Mouse (Mus musculus) cerebellum, postnatal 10 days (tissue): ENCODE data around the gene Cacna1d.

ENCODE experiments used
- DNase-seq, 2 experiments: peaks; one replicate each; pipeline ENCODE4 v3.0.0; 2021; ENCODE audit warnings: mixed read lengths in 2 of 2

Cacna1d gene

DNA sequence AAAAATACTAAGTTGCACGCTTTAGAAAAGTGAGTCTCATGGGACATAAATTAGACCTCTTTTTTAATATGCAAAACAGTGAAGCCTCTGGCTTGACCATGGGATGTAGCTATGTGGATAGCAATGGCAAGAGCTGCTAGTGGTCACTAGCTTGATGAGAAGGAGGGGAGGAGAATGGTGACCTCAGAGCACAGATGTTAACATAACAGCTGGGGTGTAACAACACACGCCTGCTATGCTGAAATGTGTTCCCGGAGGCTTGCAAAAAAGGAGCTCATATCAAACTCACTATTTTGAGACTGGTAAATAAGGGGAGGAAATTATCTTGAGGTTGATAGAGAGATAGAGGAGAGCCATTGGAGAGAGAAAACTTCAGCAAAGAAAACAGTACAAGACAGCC is 32.4 kb downstream of the Cacna1d start:
- no peak for DNase-seq

DNA sequence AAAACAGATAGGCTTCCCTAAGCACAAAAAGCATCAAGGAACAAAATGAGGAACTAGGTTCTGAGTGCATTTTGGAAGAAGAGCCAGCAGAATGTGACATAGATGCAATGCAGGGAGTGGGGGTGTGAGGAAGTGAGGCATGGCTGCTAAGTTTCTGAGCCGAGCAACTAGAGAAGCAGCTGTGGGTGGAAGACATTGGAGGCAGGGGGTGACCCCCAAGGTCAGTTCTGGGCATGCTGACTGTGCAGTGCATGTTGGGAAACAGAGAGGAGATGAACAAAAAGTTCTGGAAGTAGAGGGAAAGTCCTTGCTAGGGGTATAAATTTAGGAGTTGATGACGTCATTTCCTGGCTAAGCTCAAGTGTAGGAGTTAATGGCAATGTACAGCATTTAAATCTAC is 33.4 kb downstream of the Cacna1d start:
- peak in 1 of 2 experiments; percentile 16 for DNase-seq

DNA sequence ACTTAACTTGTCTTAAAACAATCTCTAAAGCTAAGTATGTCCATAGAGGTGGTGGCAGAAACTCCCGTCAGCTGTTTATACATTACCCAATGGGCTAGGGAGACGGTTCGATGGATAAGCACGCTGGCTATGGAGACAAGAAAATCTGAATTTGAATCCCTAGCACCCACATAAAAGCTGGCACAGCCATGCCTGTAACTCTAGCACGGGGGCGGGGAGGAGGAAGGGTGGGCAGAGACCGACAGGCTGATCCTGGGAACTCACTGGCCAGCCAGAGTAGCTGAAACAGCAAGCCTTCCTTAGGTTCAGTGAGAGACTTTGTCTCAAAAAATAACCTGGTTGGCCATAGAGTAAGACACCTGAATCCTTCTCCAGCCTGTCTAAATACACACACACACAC is 33.8 kb downstream of the Cacna1d start:
- no peak for DNase-seq

DNA sequence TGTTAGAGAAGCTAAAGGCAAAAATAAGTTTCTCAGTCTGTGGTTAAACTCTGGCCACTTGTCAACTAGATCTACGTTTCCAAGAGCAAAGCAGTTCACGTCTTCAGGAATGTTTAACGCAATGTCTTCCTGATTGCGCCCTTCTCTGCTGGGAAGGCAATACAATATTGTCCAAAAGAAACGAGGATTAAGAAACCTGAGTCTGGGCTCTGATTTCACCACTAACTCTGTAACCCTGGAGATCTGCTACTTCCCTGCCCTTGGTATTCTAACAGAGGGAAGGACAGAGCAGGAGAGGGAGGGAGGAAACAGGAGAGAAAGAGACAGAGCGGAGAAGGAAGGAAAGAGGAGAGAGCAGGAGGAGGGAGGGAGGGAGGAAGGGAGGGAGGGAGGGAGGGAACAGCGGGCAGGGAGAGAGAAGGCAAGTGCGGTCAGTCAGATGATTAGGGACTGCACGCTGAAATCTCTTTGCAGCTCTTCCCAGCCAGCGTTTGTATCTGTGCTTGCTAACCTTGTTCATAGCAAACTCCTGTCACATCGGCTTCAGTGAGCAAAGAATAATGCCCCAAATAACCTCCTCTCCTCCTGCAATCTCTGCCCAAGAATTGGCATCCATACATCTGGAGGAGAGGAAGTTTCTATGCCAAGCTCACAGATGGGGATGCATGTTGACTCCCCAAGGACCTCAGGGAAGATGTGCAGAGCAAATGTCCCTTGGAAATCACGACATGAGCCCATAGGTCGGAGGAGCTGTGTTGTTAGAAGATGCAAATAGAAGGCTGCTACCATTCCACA is 35.3 kb downstream of the Cacna1d start:
- peak; percentile 27 to 35 for DNase-seq

DNA sequence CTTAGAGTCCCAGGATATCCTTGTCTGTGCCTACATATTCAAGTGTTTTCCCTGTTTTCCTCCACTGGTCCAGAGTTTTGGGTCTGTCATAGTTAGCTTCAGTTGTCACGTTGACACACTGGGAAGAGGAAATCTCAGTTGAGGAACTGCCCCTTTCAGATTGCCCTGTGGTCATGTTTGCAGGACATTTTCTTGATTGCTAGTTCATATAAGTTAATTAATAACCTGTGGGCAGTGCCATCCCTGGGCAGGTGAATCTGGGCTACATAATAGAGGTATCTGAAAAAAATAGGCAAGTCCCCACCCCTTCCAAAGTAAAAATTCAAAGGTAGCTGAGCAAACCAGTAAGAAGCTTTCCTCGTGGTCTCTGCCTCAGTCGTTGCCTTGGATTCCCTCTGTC is 51.3 kb downstream of the Cacna1d start:
- DNase-seq, result no peak

DNA sequence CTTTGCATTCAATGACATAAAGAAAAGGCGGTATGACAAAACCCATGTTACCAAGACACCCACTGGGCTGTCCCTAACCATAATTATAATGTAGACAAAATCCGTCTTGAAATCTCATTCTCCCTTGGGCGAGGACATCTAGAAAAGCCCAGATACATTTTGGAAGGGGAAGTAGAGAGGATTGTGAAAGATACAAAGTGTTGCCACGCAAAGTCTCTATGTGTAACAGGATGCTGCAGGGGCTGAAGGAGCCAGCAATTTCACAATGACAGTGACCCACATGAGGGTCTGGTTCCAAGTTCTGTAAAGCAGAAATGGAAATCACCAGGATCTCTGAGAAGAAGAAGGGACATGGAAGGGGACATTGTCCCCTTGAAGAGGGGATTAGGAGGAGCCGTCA is 55.9 kb downstream of the Cacna1d start:
- DNase-seq, result no peak

DNA sequence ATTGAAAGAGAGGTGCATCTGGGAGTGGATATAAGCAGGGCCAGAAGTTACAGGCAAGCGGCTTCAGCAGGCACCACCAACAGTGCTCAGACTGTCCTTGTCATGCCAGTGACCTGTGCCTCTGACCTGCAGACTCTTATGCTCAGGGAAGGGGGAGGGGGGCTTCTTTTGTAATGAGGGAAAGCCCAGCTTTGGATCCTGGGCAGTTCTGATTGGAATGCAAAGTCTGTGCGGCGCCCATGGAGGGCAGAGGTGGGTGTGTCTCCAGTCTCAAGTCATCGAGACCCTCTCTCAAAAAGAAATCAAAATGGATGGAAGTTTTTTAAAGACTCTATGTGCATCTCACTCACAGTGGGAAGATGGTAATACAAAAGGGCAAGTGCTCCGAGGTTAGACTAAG is 60.8 kb downstream of the Cacna1d start:
- DNase-seq, result no peak

DNA sequence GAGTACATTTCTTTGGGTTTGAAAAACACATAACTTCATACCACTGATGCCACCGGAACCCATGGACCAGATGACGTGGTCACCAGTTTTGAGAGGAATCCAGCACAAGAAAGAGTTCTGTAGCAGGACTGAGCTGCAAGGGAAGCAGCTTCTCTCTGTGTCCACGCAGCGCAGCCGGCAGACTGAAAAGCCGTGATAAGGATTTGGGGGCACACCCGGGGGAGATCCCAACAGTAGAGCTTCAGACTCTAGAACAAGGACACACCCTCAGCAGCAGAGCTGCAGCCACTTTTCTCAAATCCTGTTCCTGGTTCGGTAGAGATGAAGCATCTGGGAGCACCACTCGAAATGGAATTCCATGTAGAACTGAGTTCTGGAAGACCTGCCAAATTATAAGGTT is 61.2 kb downstream of the Cacna1d start:
- DNase-seq, result no peak

DNA sequence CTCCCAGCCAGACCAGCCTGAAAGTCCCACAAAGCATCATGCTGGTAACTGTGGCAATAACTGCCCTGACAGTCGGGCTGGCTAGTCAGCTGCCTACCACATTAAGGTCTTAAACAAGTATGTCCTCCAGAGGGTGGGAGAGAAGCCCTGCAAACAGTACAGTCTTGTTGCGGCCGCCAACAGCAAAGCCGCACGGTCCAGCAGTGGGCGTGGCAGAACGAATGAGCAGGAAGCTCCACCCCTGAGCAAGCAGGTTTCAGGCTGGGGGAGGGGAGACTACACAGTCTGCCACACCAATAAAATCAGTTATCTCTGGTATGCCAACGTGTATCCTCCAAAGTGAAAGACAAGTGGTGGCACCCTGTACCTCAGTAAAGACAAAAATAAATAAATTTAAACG is 61.6 kb downstream of the Cacna1d start:
- DNase-seq, result peak; percentile 37 to 53

DNA sequence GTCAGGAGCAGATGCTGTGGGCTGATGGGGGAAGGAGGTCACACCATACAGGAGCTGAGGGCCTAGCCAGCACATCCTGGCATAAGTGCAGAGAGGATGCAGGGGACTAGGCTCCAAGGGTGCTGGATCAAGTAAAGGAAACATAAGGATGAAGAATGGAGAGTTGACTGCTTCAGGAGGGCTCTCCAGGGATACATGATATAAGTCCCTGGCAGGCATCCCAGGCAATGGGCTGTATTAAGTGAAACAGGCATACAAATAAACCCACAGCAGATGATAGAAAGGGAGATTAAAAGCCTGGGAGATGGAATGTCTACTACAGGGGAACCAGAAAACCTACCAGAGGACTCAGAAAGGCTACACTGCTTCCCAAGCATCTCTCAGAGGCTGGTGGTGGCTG is 62.5 kb downstream of the Cacna1d start:
- peak; percentile 16 to 19 for DNase-seq

DNA sequence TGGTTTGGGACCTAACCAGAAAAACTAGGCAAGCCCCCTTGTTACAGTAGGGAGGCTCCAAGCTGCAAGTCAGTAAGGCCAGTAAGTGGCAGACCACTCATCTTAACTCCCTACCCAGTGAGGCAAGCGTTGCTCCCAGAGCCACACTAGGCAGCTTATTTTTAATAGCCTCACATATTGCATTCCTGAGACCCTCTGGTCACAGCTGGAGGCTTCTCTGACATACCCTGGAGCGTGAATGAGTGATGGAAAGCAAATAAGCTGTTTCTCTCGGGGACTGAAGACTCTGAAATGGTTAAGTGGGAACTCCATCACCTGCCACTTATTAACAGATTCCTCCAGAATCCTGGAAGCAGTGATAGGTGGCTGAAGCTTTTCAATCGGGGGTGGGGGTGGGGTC is 65.4 kb downstream of the Cacna1d start:
- no peak for DNase-seq

DNA sequence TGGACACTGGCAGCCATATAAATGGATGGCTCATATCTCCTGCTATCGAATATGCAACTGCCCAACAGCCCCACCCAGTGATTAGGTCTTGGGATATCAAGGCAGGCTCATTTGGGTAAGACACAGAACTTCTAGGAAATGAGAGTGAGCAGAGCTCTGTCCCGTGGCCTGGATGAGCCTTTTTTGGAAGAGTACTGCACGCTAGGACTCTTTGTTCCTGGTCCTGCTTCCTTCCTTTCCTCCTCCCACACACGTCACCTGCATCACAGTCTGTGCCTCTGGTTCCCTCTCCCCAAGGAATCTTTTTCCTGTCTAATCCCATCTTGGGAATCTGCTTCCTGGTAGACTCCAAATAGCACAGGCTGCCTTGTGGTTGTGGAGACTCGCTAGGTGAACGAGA is 66.1 kb downstream of the Cacna1d start:
- DNase-seq, result no peak

DNA sequence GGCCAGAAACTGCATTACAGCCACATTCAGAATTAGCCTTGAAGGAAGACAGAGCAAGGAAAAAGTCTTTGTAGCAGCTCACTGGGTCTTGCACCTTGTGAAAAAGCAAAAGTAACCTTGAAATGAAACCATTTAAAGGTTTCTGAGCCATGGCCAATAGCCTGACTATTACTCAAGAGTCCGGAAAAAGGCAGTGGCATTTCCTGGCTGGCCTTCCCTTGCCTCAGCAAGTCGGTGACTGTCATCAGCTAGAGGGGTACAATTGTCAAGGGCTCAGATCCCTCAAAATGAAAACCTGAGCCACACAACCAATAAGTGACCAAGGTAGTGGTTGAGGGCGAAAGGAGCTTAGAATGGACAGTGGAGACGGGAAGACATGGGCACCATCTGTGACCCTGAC is 66.6 kb downstream of the Cacna1d start:
- DNase-seq, result no peak

DNA sequence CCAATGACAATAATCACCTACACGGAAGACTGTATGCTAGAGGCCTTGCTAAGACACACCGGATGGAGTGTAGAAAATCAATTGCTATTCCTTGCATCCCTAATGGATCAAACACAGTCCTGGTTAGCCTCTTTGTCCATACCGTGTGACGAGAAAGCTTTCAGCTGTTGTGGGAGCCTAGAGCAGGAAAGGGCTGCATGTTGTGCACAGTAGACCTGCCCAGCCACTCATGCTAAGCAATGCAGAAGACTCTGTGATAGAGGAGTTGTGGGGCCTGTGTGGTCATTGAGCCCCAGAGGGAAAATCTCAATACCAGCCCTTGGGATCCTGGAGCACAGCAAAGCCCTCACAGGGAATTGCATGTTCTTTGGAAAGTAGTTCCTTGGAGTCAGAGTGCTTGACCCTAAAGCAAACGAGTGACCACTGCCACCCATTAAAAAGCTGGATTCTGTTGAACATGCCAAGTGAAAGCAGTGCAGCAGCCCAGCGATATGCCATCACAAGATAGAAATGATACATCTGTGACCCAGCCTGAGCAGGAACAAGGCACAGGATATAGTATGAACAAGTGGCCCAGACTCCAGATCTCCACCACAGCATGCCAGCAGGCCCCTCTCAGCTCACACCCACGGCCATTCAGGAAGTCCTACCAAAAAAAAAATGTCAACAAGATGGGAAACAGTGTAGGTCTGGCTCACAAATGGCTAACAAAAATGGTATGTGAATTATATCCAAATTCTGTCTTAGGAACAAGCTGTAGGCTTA is 68.7 kb downstream of the Cacna1d start:
- DNase-seq, result no peak

DNA sequence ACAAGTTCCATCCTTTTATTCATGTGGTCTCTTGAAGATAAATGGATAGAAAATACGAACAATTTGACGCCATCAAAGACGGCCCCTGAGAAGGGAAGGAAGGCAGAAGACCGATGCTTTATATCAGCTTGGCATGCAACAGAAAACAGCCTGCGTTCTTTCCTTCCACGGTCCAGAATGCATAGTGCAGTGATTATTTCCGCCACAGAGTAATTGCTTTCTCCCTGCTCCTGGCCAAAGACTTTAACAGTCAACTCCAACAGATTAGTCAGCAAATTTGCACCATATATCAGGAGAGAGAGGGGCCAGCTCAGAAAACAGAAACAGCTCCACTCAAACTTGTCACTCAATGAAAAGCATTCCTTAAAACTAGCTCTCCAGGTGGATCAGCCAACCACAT is 71.8 kb downstream of the Cacna1d start:
- no peak for DNase-seq

DNA sequence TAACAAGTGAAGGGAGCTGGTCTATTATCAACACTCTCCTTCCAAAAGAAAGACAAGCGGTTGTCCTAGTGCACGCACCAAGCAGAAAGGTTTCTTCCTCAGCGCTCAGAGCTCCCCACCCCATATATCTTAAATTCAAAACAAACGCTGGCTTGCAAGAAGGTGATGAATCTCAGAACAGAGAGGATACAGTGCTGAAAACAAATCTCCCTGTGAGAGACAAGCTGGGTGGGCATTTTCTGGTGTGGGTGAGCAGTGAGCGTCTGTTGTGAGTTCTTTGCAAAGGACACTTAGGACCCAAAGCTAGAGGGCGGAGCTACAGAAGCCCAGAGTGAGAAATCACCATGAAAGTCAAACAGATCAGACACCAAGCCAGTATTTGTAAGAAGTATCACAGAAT is 72.2 kb downstream of the Cacna1d start:
- no peak for DNase-seq

DNA sequence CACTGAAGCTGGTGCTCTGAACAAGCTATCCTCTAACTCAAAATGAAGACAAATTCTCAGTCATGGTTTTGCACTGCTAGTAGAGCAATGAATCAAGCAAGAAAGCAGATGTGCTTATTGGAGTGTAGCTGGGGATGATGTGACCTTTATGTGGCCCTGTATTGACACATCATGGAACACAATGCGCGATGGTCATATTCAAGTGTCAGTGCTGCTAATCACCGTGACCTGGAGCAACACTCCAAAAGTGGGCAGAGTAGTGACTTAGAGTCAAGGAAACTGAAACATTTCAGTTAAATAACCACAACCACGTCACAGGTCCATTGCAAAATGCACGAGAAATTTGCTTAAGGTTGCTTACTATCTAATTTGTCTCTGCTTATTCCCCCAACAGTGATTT is 75.4 kb downstream of the Cacna1d start:
- DNase-seq, result no peak

DNA sequence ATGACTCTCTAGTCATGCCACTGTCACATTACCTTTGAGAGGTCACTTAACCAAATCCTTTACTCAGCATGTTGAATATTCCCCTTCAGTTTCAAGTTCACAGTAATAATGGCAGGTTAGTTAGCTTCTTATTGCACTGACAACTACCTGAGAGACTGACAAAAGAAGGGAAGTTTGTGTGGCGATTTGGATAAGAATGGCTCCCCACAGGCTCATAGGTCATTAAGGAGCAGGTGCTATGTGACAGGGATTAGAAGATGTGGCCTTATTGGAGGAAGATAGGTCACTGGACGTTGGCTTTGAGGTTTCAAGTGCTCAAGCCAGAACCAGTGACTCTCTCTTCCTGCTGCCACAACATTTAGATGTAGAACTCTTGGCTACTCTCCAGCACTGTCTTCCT is 77.1 kb downstream of the Cacna1d start:
- no peak for DNase-seq

DNA sequence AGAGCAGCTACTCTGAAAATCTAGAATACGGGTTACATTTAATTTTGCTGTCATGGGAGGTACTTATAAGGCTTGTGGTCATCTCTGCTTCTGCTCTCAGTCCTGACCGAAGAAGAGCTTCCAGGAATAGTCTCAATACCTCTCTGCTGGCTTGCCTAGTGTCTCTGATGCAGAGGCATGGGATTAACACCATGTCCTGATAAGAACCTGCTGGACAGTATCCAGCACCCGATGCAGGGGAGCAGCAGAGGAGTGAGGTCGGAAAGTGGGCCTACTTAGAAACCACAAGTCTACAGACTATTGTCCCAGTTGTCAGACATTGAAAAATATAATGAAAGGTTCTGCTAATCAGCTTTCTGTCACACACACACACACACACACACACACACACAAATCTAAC is 81.9 kb downstream of the Cacna1d start:
- no peak for DNase-seq

DNA sequence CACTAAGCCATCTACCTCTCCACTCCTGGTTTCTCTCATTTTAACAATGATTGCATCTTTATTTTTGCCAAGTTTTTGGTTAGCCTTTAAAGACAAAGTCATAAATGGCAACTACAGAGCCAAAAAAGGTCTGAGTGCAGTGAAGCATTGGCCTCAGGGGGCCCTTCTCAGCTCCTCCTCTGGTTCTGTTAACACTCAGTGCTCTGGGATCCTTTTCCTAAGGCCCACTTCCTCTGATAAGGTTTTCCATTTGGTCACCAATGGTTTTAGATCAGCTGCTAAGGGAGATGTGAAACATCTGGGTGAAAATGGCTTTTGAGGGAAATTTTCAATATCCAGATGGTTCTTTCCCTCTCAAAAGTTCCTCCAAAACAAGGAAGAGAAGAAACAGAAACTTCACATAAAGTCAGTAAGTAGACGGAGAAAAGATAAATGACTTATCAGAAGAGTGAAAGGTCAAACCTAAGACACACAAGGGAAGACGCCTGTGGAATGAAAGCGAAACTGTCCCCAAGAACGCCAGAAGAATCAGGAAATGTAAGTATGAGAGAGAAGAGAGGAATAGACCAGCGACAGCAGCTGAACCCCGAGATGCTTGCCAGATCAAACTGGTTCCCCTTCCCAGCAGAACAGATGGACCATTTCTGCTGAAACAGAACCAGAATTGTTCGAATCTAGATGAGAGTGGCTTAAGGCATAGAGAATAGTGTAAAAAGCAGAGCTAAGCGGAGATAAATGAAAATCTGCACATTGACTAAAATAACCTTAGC is 85.6 kb downstream of the Cacna1d start:
- DNase-seq, result no peak

DNA sequence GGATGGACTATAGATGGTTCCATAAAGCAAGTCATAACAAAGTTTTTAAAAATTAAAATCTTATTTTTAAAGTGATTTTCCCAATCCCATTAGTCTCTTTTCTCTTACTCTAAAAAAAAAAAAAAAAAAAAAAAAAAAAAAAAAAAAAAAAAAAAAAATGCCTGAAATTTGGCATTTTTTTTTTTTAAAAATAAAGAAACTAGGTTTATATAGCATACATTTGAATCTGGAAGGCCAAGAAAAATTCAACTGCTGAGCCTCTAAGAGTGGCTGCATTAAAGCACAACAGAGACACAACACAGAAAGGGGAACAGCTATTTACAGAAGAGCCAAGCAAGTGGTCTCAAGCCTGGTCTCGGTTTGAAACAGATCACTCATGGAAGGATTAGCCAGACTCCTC is 112.9 kb downstream of the Cacna1d start:
- no peak for DNase-seq

DNA sequence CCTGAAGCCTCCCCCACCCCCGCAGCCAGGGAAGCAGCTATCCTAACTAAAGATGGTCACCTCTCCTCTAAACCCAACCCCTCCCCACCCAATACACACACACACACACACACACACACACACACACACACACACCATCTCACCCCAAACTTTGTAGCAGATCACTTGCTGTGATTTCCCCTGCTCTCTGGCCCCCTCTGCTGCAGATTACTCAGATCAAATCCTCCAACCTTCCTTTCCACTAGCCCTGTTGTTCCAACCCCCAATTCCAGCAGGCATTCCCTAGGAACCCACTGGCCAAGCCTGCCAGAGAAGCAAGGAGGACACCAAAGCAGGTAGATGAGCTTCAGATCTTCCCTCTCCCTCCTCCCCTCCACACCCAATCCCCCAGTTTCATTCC is 118.4 kb downstream of the Cacna1d start:
- DNase-seq, result no peak

DNA sequence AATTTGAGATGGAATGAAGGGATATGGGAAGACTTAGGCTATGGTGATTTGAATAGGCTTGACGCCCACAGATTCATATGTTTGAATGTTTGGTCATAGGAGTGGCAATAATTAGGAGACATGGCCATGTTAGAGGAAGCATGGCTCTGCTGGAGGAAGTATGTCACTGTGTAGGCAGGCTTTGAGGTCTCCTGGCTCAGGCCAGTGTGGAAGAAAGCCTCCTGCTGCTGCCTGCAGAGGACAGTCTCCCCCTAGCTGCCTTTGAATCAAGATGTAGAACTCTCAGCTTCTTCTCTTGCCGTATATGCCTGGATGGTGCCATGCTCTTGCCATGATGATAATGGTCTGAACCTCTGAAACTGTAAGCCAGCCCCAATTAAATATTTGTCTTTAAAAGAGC is 120.2 kb downstream of the Cacna1d start:
- no peak for DNase-seq

DNA sequence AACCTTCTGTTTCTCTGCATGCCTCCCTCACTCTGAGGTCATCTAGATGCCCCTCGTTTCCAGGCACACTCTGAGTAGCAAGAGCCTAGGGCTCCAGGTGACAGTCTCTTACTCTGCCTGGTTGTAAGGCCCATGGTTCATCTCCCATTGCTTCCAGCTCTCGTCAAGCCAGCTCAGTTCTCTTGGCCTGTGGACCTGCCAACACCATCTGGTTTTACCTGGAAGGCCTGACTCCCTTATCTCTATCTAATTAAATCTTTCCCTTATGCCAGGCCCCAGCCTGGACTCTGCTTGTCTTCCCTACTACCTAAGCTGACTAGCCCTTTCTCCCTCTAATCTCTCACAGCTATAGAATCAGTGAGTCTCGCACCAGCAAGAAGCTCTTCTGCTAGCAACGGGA is 124.2 kb downstream of the Cacna1d start:
- DNase-seq, result peak in 1 of 2 experiments; percentile 36
